Mouse (Mus musculus) liver, adult 2 months (tissue): Measurements from ENCODE around the gene Plce1. TPM values are rescaled to one million over a fixed set of nuclear protein-coding genes. Genes with fewer than 3 reads are reported as not detected.

Source experiments
- DNase-seq: peaks from one replicate; pipeline ENCODE4 v3.0.0-alpha.2; 2011; ENCODE audit warnings: low read depth, low spot score; ENCODE audit errors: extremely low read depth
- H3K27ac ChIP-seq: fragments of 200-500 bp; replicated peaks from 2 replicates; pipeline ENCODE4 v1.5.1; 2012; ENCODE audit warnings: low read depth, mild to moderate bottlenecking, control low read depth, inconsistent platforms, low read length; ENCODE audit not compliant: insufficient read depth
- H3K27me3 ChIP-seq: fragments of 200-500 bp; 2 replicates; pipeline ENCODE4 v1.6.1; 2012; ENCODE audit warnings: mild to moderate bottlenecking, moderate library complexity, low read length, inconsistent platforms; ENCODE audit not compliant: control insufficient read depth, insufficient read depth
- H3K36me3 ChIP-seq: fragments of 200-500 bp; 2 replicates; pipeline ENCODE4 v1.6.1; 2012; ENCODE audit warnings: low read length, inconsistent platforms; ENCODE audit not compliant: control insufficient read depth, insufficient read depth
- H3K4me1 ChIP-seq: fragments of 200-500 bp; 2 replicates; pipeline ENCODE4 v1.6.1; 2011; ENCODE audit warnings: low read length; ENCODE audit not compliant: control insufficient read depth, insufficient read depth
- H3K4me3 ChIP-seq: fragments of 200-500 bp; 2 replicates; pipeline ENCODE4 v1.5.1; 2011; ENCODE audit warnings: low read depth, mild to moderate bottlenecking, control low read depth, low read length, moderate library complexity; ENCODE audit not compliant: insufficient read depth
- H3K79me2 ChIP-seq: fragments of 200-500 bp; 2 replicates; pipeline ENCODE4 v1.6.1; 2012; ENCODE audit warnings: inconsistent platforms, mild to moderate bottlenecking, low read length, moderate library complexity; ENCODE audit not compliant: control insufficient read depth, insufficient read depth
- H3K9ac ChIP-seq: fragments of 200-500 bp; 2 replicates; pipeline ENCODE4 v1.6.1; 2012; ENCODE audit warnings: low read depth, mild to moderate bottlenecking, control low read depth, inconsistent platforms, low read length
- CTCF ChIP-seq: fragments of 200-500 bp; IDR thresholded peaks from 2 replicates; pipeline ENCODE4 v1.5.1; 2011; ENCODE audit warnings: low read depth, low read length, control low read depth
- POLR2A ChIP-seq: fragments of 200-500 bp; IDR thresholded peaks from 2 replicates; pipeline ENCODE4 v1.6.1; 2011; ENCODE audit warnings: low read length, control low read depth; ENCODE audit not compliant: insufficient read depth; ENCODE audit errors: extremely low read depth
- whole genome bisulfite sequencing: fragments of 180-500 bp; shearing (Covaris S2); methylation state at CpG from one replicate; pipeline ENCODE4 v1.1.7; 2018; 5-methylcytosine and 5-hydroxymethylcytosine counted together
- polyA plus RNA-seq: library from polyadenylated mRNA; depleted of rRNA; stranded (reverse); fragments of >200 nt; gene quantifications from 2 replicates; pipeline ENCODE4 v1.2.3, GENCODE M21; 2012
- total RNA-seq: library from RNA; depleted of rRNA; stranded (reverse); fragments of >200 nt; gene quantifications from 2 replicates; pipeline ENCODE4 v1.2.3, GENCODE M21; 2014

Plce1 gene
- total and polyA plus RNA-seq, 2 experiments = 1.9 to 8.6 TPM

- H3K9ac ChIP-seq = no peak overlapping the region
- H3K36me3 ChIP-seq = no peaks in the 10 kb centered on the region
- TF ChIP-seq POLR2A (no peak), CTCF (no peak)
- H3K4me1 ChIP-seq = no peaks in the 10 kb centered on the region
- H3K27me3 ChIP-seq = no peaks in the 10 kb centered on the region
- WGBS = 77% methylated on average over 4 of the region's 4 CpGs
- DNase-seq = no peak
- H3K79me2 ChIP-seq = no peaks in the 10 kb centered on the region
- no peak overlapping the region for H3K27ac ChIP-seq
- no peak overlapping the region for H3K4me3 ChIP-seq
These were observed 139.2 kb downstream of the Plce1 start for GRCm38 (mm10) chr19:38620134-38620533.

GRCm38 (mm10) chr19:38621546-38621945, 140.6 kb downstream of the Plce1 start:
- TF ChIP-seq POLR2A = no peak
- TF ChIP-seq CTCF = no peak
- Histone ChIP-seq H3K79me2 (no peaks in the 10 kb centered on the region), H3K4me1 (no peaks in the 10 kb centered on the region), H3K27me3 (no peaks in the 10 kb centered on the region), H3K4me3 (no peak overlapping the region), H3K9ac (no peak overlapping the region), H3K36me3 (no peaks in the 10 kb centered on the region), H3K27ac (no peak overlapping the region)
- no peak for DNase-seq
- 78% methylated on average over 10 of the region's 10 CpGs for WGBS

- TF ChIP-seq POLR2A (no peak), CTCF (no peak)
- WGBS = 82% methylated on average over 9 of the region's 9 CpGs
These were observed 145.5 kb downstream of the Plce1 start for GRCm38 (mm10) chr19:38626246-38627015.

GRCm38 (mm10) chr19:38627075-38627768, 146.3 kb downstream of the Plce1 start:
- H3K36me3 ChIP-seq = no peaks in the 10 kb centered on the region
- no peak for DNase-seq
- peaks cover 3% of the 10 kb centered on the region; the same call in 1 of the 2 replicates for H3K4me1 ChIP-seq
- no peaks in the 10 kb centered on the region for H3K79me2 ChIP-seq
- H3K9ac ChIP-seq = no peak overlapping the region
- H3K27me3 ChIP-seq = no peaks in the 10 kb centered on the region
- H3K27ac ChIP-seq = no peak overlapping the region
- H3K4me3 ChIP-seq = no peak overlapping the region
- WGBS = 84% methylated on average over 9 of the region's 9 CpGs
- no peak for TF ChIP-seq CTCF
- TF ChIP-seq POLR2A = no peak

More at GRCm38 (mm10) chr19:38626246-38627015, 145.5 kb downstream of the Plce1 start:
- H3K36me3 ChIP-seq = no peaks in the 10 kb centered on the region
- H3K27me3 ChIP-seq = no peaks in the 10 kb centered on the region
- no peaks in the 10 kb centered on the region for H3K79me2 ChIP-seq
- H3K4me3 ChIP-seq = no peak overlapping the region
- H3K4me1 ChIP-seq = peaks cover 3% of the 10 kb centered on the region; the same call in 1 of the 2 replicates
- no peak overlapping the region for H3K9ac ChIP-seq
- no peak overlapping the region for H3K27ac ChIP-seq
- DNase-seq = no peak

- Histone ChIP-seq H3K79me2 (no peaks in the 10 kb centered on the region), H3K27ac (no peak overlapping the region), H3K36me3 (no peaks in the 10 kb centered on the region), H3K9ac (no peak overlapping the region), H3K4me1 (peaks cover 10% of the 10 kb centered on the region; the same call in 1 of the 2 replicates), H3K4me3 (no peak overlapping the region), H3K27me3 (no peaks in the 10 kb centered on the region)
- WGBS = 72% methylated on average over 3 of the region's 3 CpGs
- no peak for TF ChIP-seq POLR2A
- no peak for TF ChIP-seq CTCF
- DNase-seq = no peak
These were observed 151.3 kb downstream of the Plce1 start for GRCm38 (mm10) chr19:38632251-38632650.
